Mouse (Mus musculus) megakaryocyte, embryonic 14.5 days (primary cell): ENCODE results near the gene Pkd1l3.

Experiments used
- FLI1 ChIP-seq: IDR thresholded peaks from 2 replicates; pipeline ENCODE4 v1.6.1; 2012; ENCODE audit warnings: low read length, inconsistent platforms, mixed read lengths
- GATA1 ChIP-seq: IDR thresholded peaks from 3 replicates; pipeline ENCODE4 v1.6.1; 2012; ENCODE audit warnings: mixed read lengths, low read length, inconsistent platforms, borderline replicate concordance

- TF ChIP-seq GATA1 (no peak), FLI1 (no peak)
These were observed 14.3 kb downstream of the Pkd1l3 start for GRCm38 (mm10) chr8:109628638-109629037.
